Mouse (Mus musculus) MEL (cell line): ENCODE data around the gene Nup37. TPM values are rescaled to one million over a fixed set of nuclear protein-coding genes. Genes with fewer than 3 reads are reported as not detected.
A peak's percentile ranks its signal among the peaks of the same experiment; 100 is the strongest.

Experiments used
- DNase-seq: peaks from one replicate; pipeline ENCODE4 v3.0.0; 2011; ENCODE audit warnings: low read depth, low spot score
- H3K27ac ChIP-seq: 2 replicates; pipeline ENCODE4 v1.5.1; 2012; ENCODE audit warnings: low read depth, mild to moderate bottlenecking, control low read depth, low read length, moderate library complexity; ENCODE audit not compliant: control insufficient read depth
- H3K27me3 ChIP-seq, 2 experiments: fragments of 150-350 bp in 1 of 2; sonication (generic) in 1 of 2; 2 replicates each; pipeline ENCODE4 v1.6.1; 2012; ENCODE audit warnings: low read length in 2 of 2, mild to moderate bottlenecking in 2 of 2, improper control_type of control experiment in 1 of 2, moderate library complexity in 1 of 2; ENCODE audit not compliant: insufficient read depth in 2 of 2, control insufficient read depth in 1 of 2
- H3K36me3 ChIP-seq, 2 experiments: 2 replicates each; pipeline ENCODE4 v1.6.1; 2012 to 2014; ENCODE audit warnings: low read length in 2 of 2, improper control_type of control experiment in 1 of 2, inconsistent platforms in 1 of 2, mild to moderate bottlenecking in 1 of 2; ENCODE audit not compliant: insufficient read depth in 2 of 2, control insufficient read depth in 1 of 2
- H3K4me1 ChIP-seq, 2 experiments: fragments of 150-350 bp in 1 of 2; sonication (generic) in 1 of 2; 2 replicates each; pipeline ENCODE4 v1.6.1; 2012; ENCODE audit warnings: low read length in 2 of 2, improper control_type of control experiment in 1 of 2, mild to moderate bottlenecking in 1 of 2; ENCODE audit not compliant: insufficient read depth in 2 of 2, control insufficient read depth in 1 of 2
- H3K4me3 ChIP-seq, 2 experiments: fragments of 150-350 bp in 1 of 2; sonication (generic) in 1 of 2; 2 replicates each; pipeline ENCODE4 v1.5.1; 2012; ENCODE audit warnings: low read depth in 2 of 2, low read length in 2 of 2, mild to moderate bottlenecking in 2 of 2, moderate library complexity in 2 of 2, control low read depth in 1 of 2, improper control_type of control experiment in 1 of 2; ENCODE audit not compliant: control insufficient read depth in 1 of 2, insufficient read depth in 1 of 2
- H3K79me2 ChIP-seq: 2 replicates; pipeline ENCODE4 v1.6.1; 2012; ENCODE audit warnings: mild to moderate bottlenecking, low read length, moderate library complexity; ENCODE audit not compliant: control insufficient read depth, poor library complexity, insufficient read depth
- H3K9ac ChIP-seq: 2 replicates; pipeline ENCODE4 v1.6.1; 2012; ENCODE audit warnings: low read depth, mild to moderate bottlenecking, control low read depth, low read length, moderate library complexity; ENCODE audit not compliant: control insufficient read depth, poor library complexity, severe bottlenecking
- H3K9me3 ChIP-seq: fragments of 150-350 bp; sonication (generic); replicated peaks from 2 replicates; pipeline ENCODE4 v1.6.1; 2012; ENCODE audit warnings: mild to moderate bottlenecking, low read length, improper control_type of control experiment, moderate library complexity; ENCODE audit not compliant: insufficient read depth
- BHLHE40 ChIP-seq: IDR thresholded peaks from 2 replicates; pipeline ENCODE4 v1.6.1; 2012; ENCODE audit warnings: low read depth, mild to moderate bottlenecking, inconsistent platforms, low read length, improper control_type of control experiment, borderline replicate concordance
- CHD1 ChIP-seq: IDR thresholded peaks from 2 replicates; pipeline ENCODE4 v1.6.1; 2012; ENCODE audit warnings: low read depth, mild to moderate bottlenecking, inconsistent platforms, low read length, improper control_type of control experiment
- CTCF ChIP-seq, 3 experiments: IDR thresholded peaks in 2 of 3; conservative IDR thresholded peaks in 1 of 3; 2 replicates each; pipeline ENCODE4 v1.5.1; 2011 to 2012; ENCODE audit warnings: low read length in 3 of 3, low read depth in 2 of 3, mild to moderate bottlenecking in 2 of 3, improper control_type of control experiment in 1 of 3, inconsistent platforms in 1 of 3, mixed read lengths in 1 of 3, moderate library complexity in 1 of 3; ENCODE audit not compliant: control insufficient read depth in 1 of 3, insufficient read depth in 1 of 3, poor library complexity in 1 of 3, severe bottlenecking in 1 of 3
- EP300 ChIP-seq, 2 experiments: IDR thresholded peaks; 2 replicates each; pipeline ENCODE4 v1.6.1; 2011; ENCODE audit warnings: improper control_type of control experiment in 2 of 2, low read length in 2 of 2, low read depth in 1 of 2, mild to moderate bottlenecking in 1 of 2
- GABPA ChIP-seq: IDR thresholded peaks from 2 replicates; pipeline ENCODE4 v1.6.1; 2012; ENCODE audit warnings: low read depth, mild to moderate bottlenecking, inconsistent platforms, low read length, improper control_type of control experiment, moderate library complexity
- HCFC1 ChIP-seq: IDR thresholded peaks from 2 replicates; pipeline ENCODE4 v1.6.1; 2012; ENCODE audit warnings: low read depth, mild to moderate bottlenecking, inconsistent platforms, low read length, improper control_type of control experiment, moderate library complexity
- KAT2A ChIP-seq: conservative IDR thresholded peaks from 2 replicates; pipeline ENCODE4 v1.6.1; 2012; ENCODE audit warnings: low read depth, low read length, improper control_type of control experiment, inconsistent platforms
- MYB ChIP-seq: IDR thresholded peaks from 2 replicates; pipeline ENCODE4 v1.6.1; 2011; ENCODE audit warnings: mild to moderate bottlenecking, low read depth, low read length, improper control_type of control experiment
- MYC ChIP-seq: IDR thresholded peaks from 2 replicates; pipeline ENCODE4 v1.6.1; 2011; ENCODE audit warnings: low read depth, mild to moderate bottlenecking, low read length, improper control_type of control experiment, moderate library complexity
- NELFE ChIP-seq: IDR thresholded peaks from 2 replicates; pipeline ENCODE4 v1.6.1; 2011; ENCODE audit warnings: low read depth, low read length, improper control_type of control experiment
- NRF1 ChIP-seq: IDR thresholded peaks from 2 replicates; pipeline ENCODE4 v1.6.1; 2014; ENCODE audit warnings: low read depth, mild to moderate bottlenecking, inconsistent platforms, low read length, improper control_type of control experiment, moderate library complexity; ENCODE audit not compliant: poor library complexity, insufficient read depth, severe bottlenecking
- POLR2AphosphoS2 ChIP-seq: IDR thresholded peaks from 2 replicates; pipeline ENCODE4 v1.6.1; 2011; ENCODE audit warnings: low read length, improper control_type of control experiment
- POLR2AphosphoS5 ChIP-seq: IDR thresholded peaks from 2 replicates; pipeline ENCODE4 v1.6.1; 2012; ENCODE audit warnings: low read depth, borderline replicate concordance, mild to moderate bottlenecking, inconsistent platforms, low read length, moderate library complexity, mixed read lengths
- RAD21 ChIP-seq: IDR thresholded peaks from 2 replicates; pipeline ENCODE4 v1.6.1; 2011; ENCODE audit warnings: mild to moderate bottlenecking, low read depth, low read length, improper control_type of control experiment
- RCOR1 ChIP-seq: IDR thresholded peaks from 2 replicates; pipeline ENCODE4 v1.6.1; 2012; ENCODE audit warnings: low read depth, mild to moderate bottlenecking, inconsistent platforms, low read length, improper control_type of control experiment
- SMC3 ChIP-seq: IDR thresholded peaks from 2 replicates; pipeline ENCODE4 v1.6.1; 2011; ENCODE audit warnings: low read depth, low read length, improper control_type of control experiment
- TBP ChIP-seq: IDR thresholded peaks from 2 replicates; pipeline ENCODE4 v1.8.0; 2011; ENCODE audit warnings: low read depth, low read length, improper control_type of control experiment
- USF1 ChIP-seq: IDR thresholded peaks from 2 replicates; pipeline ENCODE4 v1.6.1; 2014; ENCODE audit warnings: low read depth, mild to moderate bottlenecking, inconsistent platforms, low read length, improper control_type of control experiment, moderate library complexity
- USF2 ChIP-seq, 2 experiments: IDR thresholded peaks; 2 replicates each; pipeline ENCODE4 v1.6.1; 2011 to 2012; ENCODE audit warnings: improper control_type of control experiment in 2 of 2, low read length in 2 of 2, borderline replicate concordance in 1 of 2, inconsistent platforms in 1 of 2, low read depth in 1 of 2, mild to moderate bottlenecking in 1 of 2; ENCODE audit not compliant: insufficient read depth in 1 of 2
- ZMIZ1 ChIP-seq: IDR thresholded peaks from 2 replicates; pipeline ENCODE4 v1.6.1; 2012; ENCODE audit warnings: low read depth, mild to moderate bottlenecking, inconsistent platforms, low read length, improper control_type of control experiment, moderate library complexity
- polyA plus RNA-seq, 2 experiments: library from polyadenylated mRNA; stranded (reverse) in 1 of 2; unstranded in 1 of 2; fragments of >175 nt in 1 of 2; fragments of >200 nt in 1 of 2; gene quantifications; 2 replicates each; pipeline versions ENCODE4 v1.2.1 to v1.2.4; 2012; ENCODE audit warnings: low replicate concordance in 2 of 2, low read depth in 1 of 2; ENCODE audit not compliant: insufficient read length in 2 of 2, insufficient read depth in 1 of 2, missing spikeins in 1 of 2
- total RNA-seq: library from RNA; depleted of rRNA; stranded (reverse); fragments of 300-350 nt; gene quantifications from 2 replicates; pipeline ENCODE4 v1.2.3, GENCODE M21; 2012

The Nup37 gene
- total and polyA plus RNA-seq, 3 experiments: 85.4 to 193 (median 118) TPM

- no peaks in the 10 kb centered on the region for H3K79me2 ChIP-seq
- no peak overlapping the region for H3K9ac ChIP-seq
- DNase-seq: no peak
- H3K4me1 ChIP-seq: no peaks in the 10 kb centered on the region
- peaks cover 0 to 2% of the 10 kb centered on the region in 2 experiments; a peak in 2 of 4 replicates for H3K36me3 ChIP-seq
- H3K27ac ChIP-seq: no peak overlapping the region
- H3K27me3 ChIP-seq: no peaks in the 10 kb centered on the region
- TF ChIP-seq ZMIZ1 (no peak), GABPA (no peak), KAT2A (no peak), USF1 (no peak), POLR2AphosphoS2 (no peak), MYB (no peak), RCOR1 (no peak), RAD21 (no peak), TBP (no peak), USF2 (IDR thresholded peaks at IDR 0.05; ENCODE audit: borderline replicate concordance in 1 of 2, insufficient read depth in 1 of 2, low read depth in 1 of 2, low read length in 2 of 2) (no peak), MYC (no peak), HCFC1 (no peak), BHLHE40 (no peak), CHD1 (no peak)
- H3K4me3 ChIP-seq: no peak overlapping the region
- H3K9me3 ChIP-seq: no peaks in the 10 kb centered on the region
Measured at GRCm38 (mm10) chr10:88106169-88106568, 40.6 kb upstream of the Nup37 start.

GRCm38 (mm10) chr10:88113290-88113689 is 33.5 kb upstream of the Nup37 start:
- H3K27ac ChIP-seq: no peak overlapping the region
- H3K9ac ChIP-seq: no peak overlapping the region
- DNase-seq: no peak
- no peaks in the 10 kb centered on the region for H3K27me3 ChIP-seq
- no peaks in the 10 kb centered on the region for H3K4me1 ChIP-seq
- peaks cover 0 to 1% of the 10 kb centered on the region in 2 experiments; a peak in 1 of 4 replicates for H3K36me3 ChIP-seq
- no peak for TF ChIP-seq NELFE
- H3K79me2 ChIP-seq: no peaks in the 10 kb centered on the region
- no peak overlapping the region for H3K4me3 ChIP-seq
- no peaks in the 10 kb centered on the region for H3K9me3 ChIP-seq

GRCm38 (mm10) chr10:88119721-88120120 is 27.1 kb upstream of the Nup37 start:
- Histone ChIP-seq H3K36me3 (no peaks in the 10 kb centered on the region; a peak in 1 of 4 replicates), H3K9ac (no peak overlapping the region), H3K27ac (no peak overlapping the region), H3K79me2 (no peaks in the 10 kb centered on the region), H3K4me3 (no peak overlapping the region), H3K4me1 (no peaks in the 10 kb centered on the region), H3K27me3 (no peaks in the 10 kb centered on the region), H3K9me3 (no peaks in the 10 kb centered on the region)
- no peak for DNase-seq
- TF ChIP-seq USF2 (IDR thresholded peaks at IDR 0.05; ENCODE audit: borderline replicate concordance in 1 of 2, insufficient read depth in 1 of 2, low read depth in 1 of 2, low read length in 2 of 2) (no peak), POLR2AphosphoS5 (no peak), EP300 (IDR thresholded peaks at IDR 0.05; ENCODE audit: low read depth in 1 of 2, low read length in 2 of 2) (no peak), CTCF (IDR thresholded peaks at IDR 0.05 in 2 of 3, conservative IDR thresholded peaks at IDR 0.05 in 1 of 3; ENCODE audit: control insufficient read depth in 1 of 3, insufficient read depth in 1 of 3, low read depth in 2 of 3, low read length in 3 of 3, poor library complexity in 1 of 3, severe bottlenecking in 1 of 3) (0 out of 6 replicates have a peak, but pooled peaks of 1 of the 3 experiments have one; percentile 2), CHD1 (no peak), SMC3 (peak; percentile 10; the same call in 1 of the 2 replicates), NRF1 (no peak)
